Mouse (Mus musculus): ENCODE data around the gene Atxn3. TPM values are rescaled to one million over a fixed set of nuclear protein-coding genes. Genes with fewer than 3 reads are reported as not detected.
A peak's percentile ranks its signal among the peaks of the same experiment; 100 is the strongest.

Gene Atxn3
- 10.8 and 11.6 TPM in 2 replicates for polyA plus RNA-seq (2016; fragmentation: Nextera tagmentation; extraction: Ambion mirVana)

DNA sequence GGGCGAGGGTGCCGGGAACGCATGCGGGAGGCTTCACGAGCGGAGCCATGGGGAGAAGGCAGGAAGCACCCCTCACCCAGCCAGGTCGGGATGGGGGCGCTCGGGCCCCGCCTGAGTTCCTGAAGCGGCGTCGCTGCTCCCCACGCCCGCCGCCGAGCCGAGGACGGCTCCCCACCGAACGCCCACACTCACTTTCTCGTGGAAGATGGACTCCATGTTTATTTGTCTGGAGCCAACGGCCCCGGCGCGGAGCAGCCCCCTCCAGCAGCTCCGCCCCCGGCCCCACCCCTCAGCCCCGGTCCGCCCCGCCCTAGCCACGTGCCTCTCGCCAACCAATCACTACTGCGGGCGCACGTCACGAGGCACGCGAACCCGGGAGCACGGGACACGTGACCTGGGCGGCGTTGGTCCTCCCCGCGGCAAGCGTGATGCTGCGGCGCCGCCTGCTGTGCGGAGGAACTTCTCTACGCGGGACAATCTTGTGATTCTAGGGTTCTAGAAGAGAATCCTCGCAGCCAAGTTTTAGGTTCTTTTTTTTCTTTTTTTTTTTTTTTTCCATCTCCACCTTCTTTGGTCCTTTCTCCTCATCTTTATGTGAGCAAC, at the start of gene Atxn3:
Atxn3 (minus strand) TSS at position 305 of the 603 bp plus-strand sequence.
- peak within 1 kb of the TSS; percentile 88 for H3K9ac ChIP-seq (replicated peaks)
- no peaks in the 10 kb centered on the region for H3K36me3 ChIP-seq
- no peaks in the 10 kb centered on the region for H3K27me3 ChIP-seq
- H3K9me3 ChIP-seq = no peaks in the 10 kb centered on the region
- H3K4me3 ChIP-seq (replicated peaks) = peak within 1 kb of the TSS; percentile 83
- H3K27ac ChIP-seq = peak within 1 kb of the TSS; percentile 75
- peak; percentile 97 for ATAC-seq (ENCODE audit: insufficient number of reproducible peaks, insufficient read depth, low FRiP score, low TSS enrichment, low read depth)
- peaks cover 10% of the 10 kb centered on the region for H3K4me1 ChIP-seq (replicated peaks)
- WGBS = under 1% methylated on average over 54 of the region's 54 CpGs
- H3K4me2 ChIP-seq = peak within 1 kb of the TSS; percentile 67

DNA sequence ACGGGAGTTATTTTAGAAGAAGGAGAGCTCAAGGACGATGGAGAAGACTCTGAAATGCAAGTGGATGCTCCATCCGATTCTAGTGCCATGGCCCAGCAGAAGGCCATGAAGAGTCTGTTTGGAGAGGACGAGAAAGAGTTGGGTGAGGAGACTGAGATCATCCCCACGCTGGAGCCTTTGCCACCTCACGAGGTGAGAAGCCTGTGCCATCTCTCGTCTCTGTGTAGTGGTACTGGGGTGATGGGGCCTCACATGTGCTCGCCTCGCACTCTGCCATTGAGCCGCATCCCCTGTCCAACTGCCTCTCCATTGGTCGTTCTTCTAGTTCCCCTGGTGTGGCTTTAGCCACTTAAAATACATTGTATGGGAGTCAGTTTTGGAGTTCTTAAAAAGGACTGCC, 42.7 kb upstream of the Atxn3 start:
- Histone ChIP-seq H3K4me3 (replicated peaks) (no peak overlapping the region), H3K27me3 (no peaks in the 10 kb centered on the region), H3K9me3 (no peaks in the 10 kb centered on the region), H3K4me2 (no peak overlapping the region), H3K4me1 (replicated peaks) (no peaks in the 10 kb centered on the region), H3K36me3 (peaks cover 91% of the 10 kb centered on the region), H3K27ac (no peak overlapping the region), H3K9ac (replicated peaks) (no peak overlapping the region)
- ATAC-seq (ENCODE audit: insufficient number of reproducible peaks, insufficient read depth, low FRiP score, low TSS enrichment, low read depth) = no peak
- WGBS = 95% methylated on average over 11 of the region's 11 CpGs

DNA sequence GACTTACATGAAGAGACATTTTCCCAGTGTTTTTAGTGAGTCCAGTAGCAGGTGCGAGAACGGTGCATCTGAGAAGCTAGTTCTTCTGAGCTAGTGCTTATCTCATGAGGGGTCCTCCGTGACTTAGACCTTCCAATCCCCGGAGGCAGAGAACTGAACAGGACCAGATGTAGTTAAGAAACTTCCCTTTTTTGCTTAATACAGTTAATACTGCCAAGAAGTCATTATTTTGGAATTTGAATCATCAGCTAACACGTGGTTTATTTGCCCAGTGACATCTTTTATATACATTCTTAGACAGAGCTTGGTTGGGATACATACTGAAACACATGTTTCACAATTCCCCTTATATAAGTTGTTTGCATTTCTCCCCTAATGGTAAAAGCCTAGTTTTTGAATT, 40.9 kb upstream of the Atxn3 start:
- peaks cover 87% of the 10 kb centered on the region for H3K36me3 ChIP-seq
- no peak overlapping the region for H3K4me3 ChIP-seq (replicated peaks)
- ATAC-seq (ENCODE audit: insufficient number of reproducible peaks, insufficient read depth, low FRiP score, low TSS enrichment, low read depth) = no peak
- H3K9me3 ChIP-seq = no peaks in the 10 kb centered on the region
- 94% methylated on average over 5 of the region's 5 CpGs for WGBS
- H3K27me3 ChIP-seq = no peaks in the 10 kb centered on the region
- no peak overlapping the region for H3K9ac ChIP-seq (replicated peaks)
- no peaks in the 10 kb centered on the region for H3K4me1 ChIP-seq (replicated peaks)
- H3K4me2 ChIP-seq = no peak overlapping the region
- no peak overlapping the region for H3K27ac ChIP-seq

DNA sequence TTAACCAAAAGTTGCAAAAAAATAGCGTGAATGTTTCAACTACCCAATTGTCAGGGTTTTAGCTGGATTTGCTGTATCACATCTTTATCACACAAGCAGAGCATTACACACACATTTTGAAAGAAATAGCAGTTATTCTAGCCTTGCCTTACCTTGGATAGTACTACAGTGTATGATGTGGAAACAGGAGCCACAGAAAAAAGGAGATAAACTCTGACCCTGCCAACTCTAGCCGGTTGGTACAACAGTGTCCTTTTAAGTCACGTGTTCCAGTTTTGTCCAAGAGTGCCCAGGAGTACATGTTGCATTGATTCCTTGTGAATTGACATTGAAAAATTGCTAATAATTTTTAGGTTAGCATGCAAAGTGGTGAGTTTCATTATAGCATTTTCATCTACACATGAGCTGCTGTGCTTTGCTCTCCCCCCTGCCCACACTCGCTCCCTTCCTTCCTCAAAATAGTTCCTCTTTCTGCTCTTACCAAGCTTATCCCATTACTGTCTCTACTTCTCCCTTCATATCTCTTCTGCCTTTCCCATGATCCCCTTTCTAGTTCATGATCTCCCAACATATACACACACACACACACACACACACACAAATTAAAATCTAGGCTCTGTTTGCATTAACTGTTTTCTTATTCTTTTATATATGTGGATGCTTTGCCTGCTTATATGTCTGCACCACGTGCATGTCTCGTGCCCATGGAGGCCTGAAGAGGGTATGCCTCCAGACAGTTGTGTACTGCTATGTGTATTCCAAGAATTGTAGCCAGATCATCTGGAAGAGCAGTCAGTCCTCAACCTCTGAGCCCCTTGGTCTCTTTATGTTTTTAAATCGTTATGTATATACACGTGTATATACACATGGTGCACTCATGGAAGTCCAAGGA, 36.8 kb upstream of the Atxn3 start:
- 92% methylated on average over 8 of the region's 8 CpGs for WGBS
- no peaks in the 10 kb centered on the region for H3K27me3 ChIP-seq

DNA sequence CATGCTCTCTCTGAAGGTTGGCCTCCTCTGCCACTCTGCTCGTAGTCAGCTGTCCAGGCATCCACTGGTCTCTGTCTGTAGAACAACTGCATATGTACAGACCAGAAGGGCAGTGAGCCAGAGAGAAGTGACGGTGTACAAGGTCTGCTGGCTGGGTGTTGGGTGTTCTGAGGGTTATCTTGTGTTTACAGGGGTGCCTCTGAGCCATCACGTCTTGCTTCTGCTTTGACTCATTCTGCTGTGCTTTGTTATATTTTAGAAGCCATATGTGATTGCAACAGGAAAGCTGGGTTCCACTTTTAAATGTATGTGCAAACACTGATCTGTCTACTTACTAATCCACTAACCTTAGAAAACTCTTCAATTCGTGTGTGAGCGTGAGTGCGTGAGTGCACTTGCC, 29.6 kb upstream of the Atxn3 start:
- no peak overlapping the region for H3K9ac ChIP-seq (replicated peaks)
- H3K27me3 ChIP-seq = no peaks in the 10 kb centered on the region
- no peak overlapping the region for H3K27ac ChIP-seq
- no peak overlapping the region for H3K4me2 ChIP-seq
- no peaks in the 10 kb centered on the region for H3K9me3 ChIP-seq
- WGBS = 90% methylated on average over 6 of the region's 6 CpGs
- no peaks in the 10 kb centered on the region for H3K4me1 ChIP-seq (replicated peaks)
- H3K36me3 ChIP-seq = peaks cover 90% of the 10 kb centered on the region
- H3K4me3 ChIP-seq (replicated peaks) = no peak overlapping the region
- ATAC-seq (ENCODE audit: insufficient number of reproducible peaks, insufficient read depth, low FRiP score, low TSS enrichment, low read depth) = no peak

More for the DNA sequence above, 36.8 kb upstream of the Atxn3 start:
- Histone ChIP-seq H3K4me3 (replicated peaks) (no peak overlapping the region), H3K4me1 (replicated peaks) (no peaks in the 10 kb centered on the region), H3K4me2 (no peak overlapping the region), H3K9ac (replicated peaks) (no peak overlapping the region), H3K36me3 (peaks cover 83% of the 10 kb centered on the region), H3K9me3 (no peaks in the 10 kb centered on the region), H3K27ac (no peak overlapping the region)
- ATAC-seq (ENCODE audit: insufficient number of reproducible peaks, insufficient read depth, low FRiP score, low TSS enrichment, low read depth) = no peak

DNA sequence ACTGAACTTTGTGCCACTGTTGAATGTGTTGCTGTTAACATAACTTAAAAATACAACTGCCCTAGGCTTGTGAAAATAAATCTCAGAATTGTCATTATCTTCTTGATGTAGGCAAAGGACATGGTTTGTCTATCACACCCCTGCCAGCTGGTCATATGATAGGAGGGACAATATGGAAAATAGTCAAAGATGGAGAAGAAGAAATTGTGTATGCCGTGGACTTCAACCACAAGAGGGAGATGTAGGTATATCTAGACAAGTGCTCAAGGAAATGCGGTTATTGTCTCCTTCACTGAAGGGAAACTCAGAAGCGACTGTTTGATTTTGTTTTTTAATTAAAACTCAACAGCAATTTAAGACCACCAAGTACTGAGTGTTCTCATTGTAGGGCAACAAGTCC, 27.1 kb upstream of the Atxn3 start:
- WGBS = 72% methylated on average over 3 of the region's 3 CpGs
- no peaks in the 10 kb centered on the region for H3K9me3 ChIP-seq
- peaks cover 76% of the 10 kb centered on the region for H3K36me3 ChIP-seq
- ATAC-seq (ENCODE audit: insufficient number of reproducible peaks, insufficient read depth, low FRiP score, low TSS enrichment, low read depth) = no peak
- no peak overlapping the region for H3K9ac ChIP-seq (replicated peaks)
- H3K4me3 ChIP-seq (replicated peaks) = no peak overlapping the region
- no peak overlapping the region for H3K4me2 ChIP-seq
- H3K4me1 ChIP-seq (replicated peaks) = no peaks in the 10 kb centered on the region
- no peak overlapping the region for H3K27ac ChIP-seq
- H3K27me3 ChIP-seq = no peaks in the 10 kb centered on the region

DNA sequence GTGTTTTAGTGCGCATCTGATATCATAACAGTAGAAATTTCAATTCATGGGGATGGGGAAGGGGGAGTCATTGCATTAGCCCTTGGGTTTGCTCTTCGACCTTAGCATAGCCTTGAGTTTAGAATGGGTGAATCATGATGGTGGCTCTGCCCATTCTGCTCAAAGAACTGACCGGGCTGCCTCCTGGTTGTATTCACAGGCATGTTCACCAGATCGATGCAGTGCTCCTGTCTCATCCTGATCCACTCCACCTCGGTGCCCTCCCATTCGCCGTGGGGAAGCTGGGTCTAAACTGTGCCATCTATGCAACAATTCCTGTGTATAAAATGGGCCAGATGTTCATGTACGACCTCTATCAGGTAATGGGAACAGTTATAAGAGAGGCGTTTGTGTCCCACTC, 24.9 kb upstream of the Atxn3 start:
- Histone ChIP-seq H3K36me3 (peaks cover 56% of the 10 kb centered on the region), H3K9me3 (no peaks in the 10 kb centered on the region), H3K27ac (no peak overlapping the region), H3K27me3 (no peaks in the 10 kb centered on the region), H3K4me3 (replicated peaks) (no peak overlapping the region), H3K4me1 (replicated peaks) (no peaks in the 10 kb centered on the region), H3K9ac (replicated peaks) (no peak overlapping the region), H3K4me2 (no peak overlapping the region)
- WGBS = 91% methylated on average over 9 of the region's 9 CpGs
- no peak for ATAC-seq (ENCODE audit: insufficient number of reproducible peaks, insufficient read depth, low FRiP score, low TSS enrichment, low read depth)

DNA sequence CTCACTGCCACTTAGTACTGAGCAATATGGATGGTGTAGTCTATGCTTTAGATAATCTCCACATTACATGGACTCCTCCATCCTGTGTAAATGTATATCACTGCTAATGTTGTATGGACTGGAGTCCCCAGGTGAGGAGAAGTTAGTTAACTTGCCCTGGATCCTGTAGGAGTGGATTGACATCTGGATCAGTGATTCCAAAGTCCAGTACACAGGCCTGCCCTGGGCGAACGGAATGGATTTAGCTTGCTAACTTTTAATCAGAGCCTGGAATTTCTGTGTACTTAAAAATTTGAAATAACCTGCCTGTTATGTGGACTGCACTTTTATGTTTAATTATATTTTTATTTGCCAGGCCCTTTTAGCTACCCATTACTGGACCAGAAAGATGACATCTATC, 23.5 kb upstream of the Atxn3 start:
- Histone ChIP-seq H3K4me1 (replicated peaks) (peaks cover 9% of the 10 kb centered on the region), H3K9me3 (no peaks in the 10 kb centered on the region), H3K27me3 (no peaks in the 10 kb centered on the region), H3K36me3 (peaks cover 43% of the 10 kb centered on the region), H3K4me3 (replicated peaks) (no peak overlapping the region), H3K4me2 (no peak overlapping the region), H3K9ac (replicated peaks) (no peak overlapping the region), H3K27ac (no peak overlapping the region)
- ATAC-seq (ENCODE audit: insufficient number of reproducible peaks, insufficient read depth, low FRiP score, low TSS enrichment, low read depth) = no peak
- 97% methylated on average over 2 of the region's 2 CpGs for WGBS

DNA sequence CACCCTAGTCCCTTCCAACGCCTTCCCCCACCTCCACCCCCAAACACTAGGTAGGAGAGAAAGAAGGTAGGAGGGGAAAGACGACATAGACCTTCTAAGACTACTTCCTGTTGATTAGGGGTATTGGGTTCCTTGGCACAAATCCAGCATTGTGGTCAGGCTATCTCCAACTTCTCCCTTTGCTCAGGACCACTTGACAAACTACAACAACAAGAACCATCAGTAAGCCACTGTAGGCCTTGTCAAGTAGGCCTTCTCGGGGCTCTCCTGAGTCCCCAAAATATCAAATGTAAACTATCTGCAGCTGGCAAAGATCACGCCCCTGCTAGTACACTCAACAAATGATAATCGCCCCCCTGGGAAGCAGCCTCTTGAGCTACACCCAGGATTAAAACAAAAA, 22.2 kb upstream of the Atxn3 start:
- Histone ChIP-seq H3K4me3 (replicated peaks) (no peak overlapping the region), H3K4me1 (replicated peaks) (peaks cover 9% of the 10 kb centered on the region), H3K36me3 (peaks cover 36% of the 10 kb centered on the region), H3K27ac (no peak overlapping the region), H3K9me3 (no peaks in the 10 kb centered on the region), H3K9ac (replicated peaks) (no peak overlapping the region), H3K27me3 (no peaks in the 10 kb centered on the region), H3K4me2 (no peak overlapping the region)
- 78% methylated on average over 5 of the region's 5 CpGs for WGBS
- ATAC-seq (ENCODE audit: insufficient number of reproducible peaks, insufficient read depth, low FRiP score, low TSS enrichment, low read depth) = no peak

DNA sequence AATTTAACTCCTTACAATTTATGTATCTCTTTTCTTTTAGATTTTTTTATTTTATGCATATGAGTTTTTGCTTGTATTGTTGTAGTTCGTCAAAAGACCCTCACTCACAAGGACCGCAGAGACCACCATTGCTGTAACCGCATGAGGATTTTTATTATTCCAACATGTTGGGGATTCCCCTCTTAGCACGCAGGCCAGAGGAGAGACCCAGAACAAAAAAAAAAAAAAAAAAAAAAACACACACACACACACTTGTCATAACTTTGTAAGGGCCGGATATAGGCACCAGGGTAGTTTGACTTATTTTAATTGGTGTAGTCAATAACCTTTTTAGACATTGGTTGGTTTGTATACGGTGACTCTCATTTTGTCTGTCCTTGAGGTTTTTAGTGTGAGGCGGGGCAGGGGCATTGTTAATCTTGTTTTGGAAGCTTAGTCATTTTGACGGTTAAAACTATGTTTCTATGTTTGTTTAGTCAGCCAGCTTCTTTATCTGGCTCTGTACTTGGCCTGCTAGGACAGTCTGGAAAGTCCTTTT, 21.2 kb upstream of the Atxn3 start:
- Histone ChIP-seq H3K9me3 (no peaks in the 10 kb centered on the region), H3K27me3 (no peaks in the 10 kb centered on the region), H3K36me3 (peaks cover 26% of the 10 kb centered on the region), H3K4me2 (no peak overlapping the region), H3K27ac (no peak overlapping the region), H3K4me3 (replicated peaks) (no peak overlapping the region), H3K9ac (replicated peaks) (no peak overlapping the region), H3K4me1 (replicated peaks) (peaks cover 15% of the 10 kb centered on the region)
- ATAC-seq (ENCODE audit: insufficient number of reproducible peaks, insufficient read depth, low FRiP score, low TSS enrichment, low read depth) = no peak
- 94% methylated on average over 8 of the region's 8 CpGs for WGBS

DNA sequence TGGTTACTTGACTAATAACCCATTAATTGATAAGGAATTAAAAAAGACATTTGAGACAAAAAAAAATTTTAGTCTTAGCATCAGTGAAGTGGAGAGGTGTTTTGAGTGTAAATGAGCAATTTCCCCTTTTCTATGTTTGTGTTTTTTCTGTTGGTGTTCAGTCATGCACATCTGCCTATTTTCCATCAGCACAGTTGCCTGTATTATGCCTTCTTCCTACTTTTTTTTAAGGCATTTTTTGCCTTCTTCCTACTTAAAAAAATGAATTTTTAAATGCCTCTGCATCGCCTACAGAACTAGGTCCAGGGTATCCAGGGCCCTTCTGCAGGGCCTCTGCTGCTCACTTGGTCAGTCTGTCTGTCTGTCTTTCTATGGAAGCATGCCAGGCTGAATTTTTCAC, 20.5 kb upstream of the Atxn3 start:
- H3K36me3 ChIP-seq = peaks cover 19% of the 10 kb centered on the region
- no peak overlapping the region for H3K9ac ChIP-seq (replicated peaks)
- peaks cover 16% of the 10 kb centered on the region for H3K4me1 ChIP-seq (replicated peaks)
- no peaks in the 10 kb centered on the region for H3K9me3 ChIP-seq
- no peak for ATAC-seq (ENCODE audit: insufficient number of reproducible peaks, insufficient read depth, low FRiP score, low TSS enrichment, low read depth)
- no peak overlapping the region for H3K4me2 ChIP-seq
- H3K27ac ChIP-seq = no peak overlapping the region
- WGBS = 91% methylated on average over 1 of the region's 1 CpGs
- no peak overlapping the region for H3K4me3 ChIP-seq (replicated peaks)
- H3K27me3 ChIP-seq = no peaks in the 10 kb centered on the region

Data from limb, embryonic 12.5 days (tissue).